Mouse (Mus musculus): Measurements from ENCODE around the gene Vsir.
A peak's percentile ranks its signal among the peaks of the same experiment; 100 is the strongest.

Gene Vsir

GRCm38 (mm10) chr10:60346701-60347405 is at the start of gene Vsir:
TSS of gene Vsir (plus strand) at chr10:60346851.
- peak; percentile 85 for DNase-seq

GRCm38 (mm10) chr10:60299636-60300035 is 47.0 kb upstream of the Vsir start:
- DNase-seq = no peak

GRCm38 (mm10) chr10:60303419-60303818 is 43.2 kb upstream of the Vsir start:
- no peak for DNase-seq

GRCm38 (mm10) chr10:60304854-60305628 is 41.6 kb upstream of the Vsir start:
- peak; percentile 66 for DNase-seq

- no peak for DNase-seq
These were observed 36.0 kb upstream of the Vsir start for GRCm38 (mm10) chr10:60310629-60311028.

- peak; percentile 81 for DNase-seq
These were observed 33.0 kb upstream of the Vsir start for GRCm38 (mm10) chr10:60313606-60314005.

GRCm38 (mm10) chr10:60316166-60316565 is 30.5 kb upstream of the Vsir start:
- no peak for DNase-seq

- no peak for DNase-seq
These were observed 17.5 kb upstream of the Vsir start for GRCm38 (mm10) chr10:60328963-60329650.

- no peak for DNase-seq
These were observed 12.1 kb upstream of the Vsir start for GRCm38 (mm10) chr10:60334583-60334982.

GRCm38 (mm10) chr10:60335021-60335420 is 11.6 kb upstream of the Vsir start:
- DNase-seq = no peak

GRCm38 (mm10) chr10:60341528-60341927 is 5.1 kb upstream of the Vsir start:
- no peak for DNase-seq

GRCm38 (mm10) chr10:60344111-60344510 is 2.5 kb upstream of the Vsir start:
- peak; percentile 67 for DNase-seq

- no peak for DNase-seq
These were observed 595 bp upstream of the Vsir start for GRCm38 (mm10) chr10:60346056-60346455.

GRCm38 (mm10) chr10:60347768-60348610 is 1.3 kb downstream of the Vsir start:
- DNase-seq = no peak

- DNase-seq = peak; percentile 80
These were observed 2.4 kb downstream of the Vsir start for GRCm38 (mm10) chr10:60349056-60349455.

- no peak for DNase-seq
These were observed 3.0 kb downstream of the Vsir start for GRCm38 (mm10) chr10:60349644-60350043.

GRCm38 (mm10) chr10:60350077-60350804 is 3.6 kb downstream of the Vsir start:
- DNase-seq = no peak

GRCm38 (mm10) chr10:60350805-60351167 is 4.1 kb downstream of the Vsir start:
- DNase-seq = no peak

- no peak for DNase-seq
These were observed 4.6 kb downstream of the Vsir start for GRCm38 (mm10) chr10:60351248-60351647.

- DNase-seq = no peak
These were observed 5.3 kb downstream of the Vsir start for GRCm38 (mm10) chr10:60351761-60352455.

GRCm38 (mm10) chr10:60353241-60354002 is 6.8 kb downstream of the Vsir start:
- no peak for DNase-seq

Data from layer of hippocampus, adult 9-11 months (tissue).